Mouse (Mus musculus) adrenal gland, postnatal 14 days (tissue): ENCODE results near the gene Stk17b. TPM values are rescaled to one million over a fixed set of nuclear protein-coding genes. Genes with fewer than 3 reads are reported as not detected.
"Not testable (repeated sequence)": the region's sequence is repeated elsewhere in the genome, so short reads cannot be mapped to it uniquely, and the experiment has no call there.

Experiments used
- DNase-seq: peaks from one replicate; pipeline ENCODE4 v3.0.0; 2021; ENCODE audit warnings: mixed read lengths
- total RNA-seq: library from RNA; stranded (reverse); gene quantifications from 2 replicates; pipeline ENCODE4 v1.2.3, GENCODE M21; 2021

Stk17b gene
- total RNA-seq, 1 experiment from 2014 or later, result 17.3 TPM

DNA sequence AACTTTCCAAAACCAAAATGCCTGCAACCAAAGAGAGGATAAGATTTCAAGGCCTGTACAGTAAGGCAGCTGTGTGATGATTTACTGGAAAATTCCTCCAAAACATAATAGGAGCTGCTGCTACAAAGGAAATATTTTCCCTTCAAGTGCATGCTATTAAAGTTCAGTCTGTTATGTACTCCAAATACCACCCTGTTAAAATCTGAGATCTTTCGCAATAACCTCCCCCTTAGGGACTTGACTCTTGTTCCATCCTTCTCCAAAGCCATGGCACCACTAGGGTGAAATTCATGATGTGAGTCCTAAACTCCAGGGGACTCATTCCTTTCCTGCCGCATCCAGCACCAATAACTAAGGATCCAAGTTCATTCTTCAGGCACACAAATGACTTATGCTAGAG, 58.1 kb downstream of the Stk17b start:
- DNase-seq, result no peak

GRCm38 (mm10) chr1:53721353-53721752, 63.7 kb downstream of the Stk17b start:
- no peak for DNase-seq

- DNase-seq, result no peak
Measured at GRCm38 (mm10) chr1:53720601-53721351, 64.2 kb downstream of the Stk17b start.

GRCm38 (mm10) chr1:53715966-53716515, 69.0 kb downstream of the Stk17b start:
- DNase-seq, result peak; percentile 17

DNA sequence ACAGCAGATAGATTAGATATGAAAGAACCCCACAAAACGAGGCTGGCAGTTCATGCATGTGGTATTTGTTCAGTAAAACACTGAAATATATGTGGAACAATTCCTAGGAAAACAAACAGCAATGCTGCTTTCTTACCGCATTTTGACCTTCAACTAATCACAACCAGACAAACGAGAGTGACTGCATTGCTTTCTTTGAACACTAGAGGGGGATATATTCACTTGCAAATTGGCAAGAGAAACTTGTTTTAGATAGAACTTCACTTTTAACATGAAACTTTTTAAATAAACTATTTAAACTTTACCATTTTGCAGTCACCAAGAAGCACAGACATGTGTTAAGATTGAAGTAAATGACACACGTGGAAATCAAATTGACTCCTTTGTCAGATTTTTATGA, 69.6 kb downstream of the Stk17b start:
- peak; percentile 31 for DNase-seq

- not testable (repeated sequence) for DNase-seq
Measured at GRCm38 (mm10) chr1:53713383-53713782, 71.6 kb downstream of the Stk17b start.

GRCm38 (mm10) chr1:53711069-53711468, 74.0 kb downstream of the Stk17b start:
- DNase-seq, result no peak

- not testable (repeated sequence) for DNase-seq
Measured at GRCm38 (mm10) chr1:53709602-53710001, 75.4 kb downstream of the Stk17b start.

DNA sequence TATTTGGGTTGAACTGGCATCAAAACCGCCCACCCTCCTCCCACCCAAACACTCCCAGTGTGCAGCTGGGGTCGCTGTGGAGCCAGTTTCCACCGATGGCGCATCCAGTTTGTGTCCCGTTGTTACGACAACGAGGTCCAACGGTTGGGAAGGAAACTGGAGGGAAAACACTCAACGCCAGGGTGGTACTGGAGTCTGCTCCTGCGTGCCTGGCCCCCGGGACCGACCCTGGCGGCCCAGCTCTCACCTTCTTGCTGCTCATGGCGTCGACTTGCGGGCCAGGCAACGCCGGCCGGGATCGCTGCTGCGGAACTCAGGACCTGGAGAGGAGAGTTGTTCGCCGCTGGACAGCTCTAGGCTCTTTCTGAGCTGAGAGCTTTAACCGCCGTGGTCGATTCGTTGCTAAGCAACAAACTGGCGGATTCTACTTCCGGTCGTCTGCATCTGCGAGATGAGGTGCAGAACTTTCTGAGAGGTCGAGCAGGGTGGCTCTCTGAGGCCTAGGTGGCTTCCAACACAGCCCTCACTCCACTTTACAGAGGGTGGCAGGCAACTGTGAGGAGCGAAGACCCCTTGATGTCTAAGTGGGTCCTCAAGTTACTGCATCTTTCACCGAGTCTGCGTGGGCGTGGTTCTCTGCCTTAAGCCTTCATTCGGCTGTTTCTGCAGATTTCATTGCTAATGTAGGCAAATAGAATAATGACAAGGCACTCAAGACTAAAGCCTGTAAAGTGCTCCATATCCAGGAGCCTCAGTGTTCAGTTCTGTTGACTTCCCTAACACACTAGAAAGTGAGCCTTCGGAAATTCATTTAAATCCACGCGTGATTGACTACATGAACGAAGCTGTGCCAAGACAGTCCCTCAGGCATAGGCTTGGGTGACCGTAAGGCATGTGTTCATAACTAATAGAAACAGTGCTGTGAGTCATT, 78.3 kb downstream of the Stk17b start, which contains the start of gene Dnah7a:
Gene Dnah7a (minus strand): TSS at position 354 of the 931 bp plus-strand sequence.
- peak; percentile 48 for DNase-seq

Other genes starting within 250 kb of the Stk17b start
- gene Dnah7a, start 78.4 kb downstream of the Stk17b start, total RNA-seq, result 0.23 and 0.67 TPM in 2 replicates